Mouse (Mus musculus): Measurements from ENCODE around the gene Gm3435.
"Not testable (repeated sequence)": the region's sequence is repeated elsewhere in the genome, so short reads cannot be mapped to it uniquely, and the experiment has no call there.

DNA sequence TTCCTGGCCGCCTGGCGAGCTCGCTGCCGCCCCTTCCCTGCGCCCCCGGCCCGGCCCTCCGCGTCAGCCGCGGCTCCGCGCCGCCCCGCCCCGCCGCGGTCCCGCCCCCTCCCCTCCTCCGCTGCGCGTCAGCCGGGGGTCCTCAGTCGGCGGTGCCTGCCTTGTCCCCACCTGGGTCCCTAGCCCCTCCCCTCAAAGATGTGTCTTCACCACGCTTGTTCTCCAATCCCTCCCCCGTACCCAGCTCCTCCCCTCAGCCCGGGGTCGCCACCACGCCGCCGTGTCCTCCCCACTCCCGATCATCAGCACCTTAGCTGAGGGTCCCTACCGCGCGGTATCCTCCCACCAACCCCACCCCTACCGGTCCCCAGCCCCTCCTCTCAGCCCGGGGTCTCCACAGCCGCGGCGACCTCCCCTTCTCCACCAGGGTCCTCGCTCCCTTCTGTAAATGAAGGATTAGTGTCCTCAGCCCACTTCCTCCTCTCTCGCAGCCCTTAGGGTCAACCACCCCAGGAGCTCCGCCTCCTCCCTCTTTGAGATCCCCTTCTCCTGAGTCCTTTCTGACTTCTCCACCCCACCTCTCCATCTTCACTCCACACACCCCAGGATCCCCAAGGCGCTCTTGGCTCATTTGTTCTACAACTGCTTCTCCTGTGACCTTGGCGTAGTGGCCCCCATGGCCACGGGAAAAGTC, 16.7 kb upstream of the Gm3435 start:
- TF ChIP-seq POLR2A, CTCF (IDR thresholded peaks at IDR 0.05; ENCODE audit: extremely low read depth, insufficient read depth, low read length): not testable (repeated sequence)
